Mouse (Mus musculus): ENCODE results near the gene Ell3. TPM values are rescaled to one million over a fixed set of nuclear protein-coding genes. Genes with fewer than 3 reads are reported as not detected.
"Not testable (repeated sequence)": the region's sequence is repeated elsewhere in the genome, so short reads cannot be mapped to it uniquely, and the experiment has no call there.

Ell3 gene
- polyA plus RNA-seq, 1 experiment: 22.8 TPM

- H3K27ac ChIP-seq (ENCODE audit: insufficient read depth, low read length): no peak overlapping the region
Observed at GRCm38 (mm10) chr2:121474180-121474535, 30.1 kb upstream of the Ell3 start.

GRCm38 (mm10) chr2:121473301-121474179 lies 29.5 kb upstream of the Ell3 start, which contains the start of gene Mfap1b:
Gene Mfap1b, minus strand, starts transcription at chr2:121474067.
- H3K27me3 ChIP-seq (ENCODE audit: control insufficient read depth, insufficient read depth, low read length); H3K36me3 ChIP-seq (ENCODE audit: control insufficient read depth, insufficient read depth, low read length); H3K4me1 ChIP-seq (ENCODE audit: control insufficient read depth, insufficient read depth, insufficient read length): not testable (repeated sequence)
- 6% methylated on average over 41 of the region's 41 CpGs for WGBS
- peak; percentile 72 to 78 for DNase-seq (ENCODE audit: low read depth in 1 of 2, low spot score in 2 of 2)
- peak; percentile 93 for TF ChIP-seq POLR2A (IDR thresholded peaks at IDR 0.05; ENCODE audit: low read depth, low read length)
- Histone ChIP-seq H3K27ac (ENCODE audit: insufficient read depth, low read length) (peak within 1 kb of the TSS; percentile 75), H3K4me3 (ENCODE audit: extremely low read depth, insufficient read depth, insufficient read length) (peak within 1 kb of the TSS; percentile 70)

More at GRCm38 (mm10) chr2:121474180-121474535, 30.1 kb upstream of the Ell3 start:
- Histone ChIP-seq H3K4me3 (ENCODE audit: extremely low read depth, insufficient read depth, insufficient read length) (peak overlapping the region; percentile 70), H3K4me1 (ENCODE audit: control insufficient read depth, insufficient read depth, insufficient read length) (peaks cover 3% of the 10 kb centered on the region; the same call in 1 of the 2 replicates), H3K36me3 (ENCODE audit: control insufficient read depth, insufficient read depth, low read length) (no peaks in the 10 kb centered on the region), H3K27me3 (ENCODE audit: control insufficient read depth, insufficient read depth, low read length) (no peaks in the 10 kb centered on the region)
- no peak for DNase-seq (ENCODE audit: low read depth in 1 of 2, low spot score in 2 of 2)
- TF ChIP-seq CTCF (IDR thresholded peaks at IDR 0.05; ENCODE audit: extremely low read depth, insufficient read depth, insufficient read length, insufficient replicate concordance): no peak
- 27% methylated on average over 8 of the region's 8 CpGs for WGBS

- not testable (repeated sequence) for H3K4me3 ChIP-seq (ENCODE audit: extremely low read depth, insufficient read depth, insufficient read length); H3K4me1 ChIP-seq (ENCODE audit: control insufficient read depth, insufficient read depth, insufficient read length); H3K27ac ChIP-seq (ENCODE audit: insufficient read depth, low read length); H3K27me3 ChIP-seq (ENCODE audit: control insufficient read depth, insufficient read depth, low read length); DNase-seq (ENCODE audit: low read depth in 1 of 2, low spot score in 2 of 2); H3K36me3 ChIP-seq (ENCODE audit: control insufficient read depth, insufficient read depth, low read length)
- 94% methylated on average over 3 of the region's 3 CpGs for WGBS
Observed at GRCm38 (mm10) chr2:121472783-121473182, 28.7 kb upstream of the Ell3 start.

GRCm38 (mm10) chr2:121468982-121469381 lies 24.9 kb upstream of the Ell3 start:
- 83% methylated on average over 2 of the region's 6 CpGs for WGBS
- not testable (repeated sequence) for H3K4me3 ChIP-seq (ENCODE audit: extremely low read depth, insufficient read depth, insufficient read length); H3K27me3 ChIP-seq (ENCODE audit: control insufficient read depth, insufficient read depth, low read length); DNase-seq (ENCODE audit: low read depth in 1 of 2, low spot score in 2 of 2); H3K27ac ChIP-seq (ENCODE audit: insufficient read depth, low read length); H3K4me1 ChIP-seq (ENCODE audit: control insufficient read depth, insufficient read depth, insufficient read length); H3K36me3 ChIP-seq (ENCODE audit: control insufficient read depth, insufficient read depth, low read length)

GRCm38 (mm10) chr2:121460071-121460470 lies 16.0 kb upstream of the Ell3 start:
- H3K4me1 ChIP-seq (ENCODE audit: control insufficient read depth, insufficient read depth, insufficient read length): peaks cover 9% of the 10 kb centered on the region; the same call in 1 of the 2 replicates
- H3K36me3 ChIP-seq (ENCODE audit: control insufficient read depth, insufficient read depth, low read length): peaks cover 5% of the 10 kb centered on the region; the same call in 1 of the 2 replicates
- 85% methylated on average over 2 of the region's 2 CpGs for WGBS
- no peak for TF ChIP-seq CTCF (IDR thresholded peaks at IDR 0.05; ENCODE audit: extremely low read depth, insufficient read depth, insufficient read length, insufficient replicate concordance)
- no peak for TF ChIP-seq POLR2A (IDR thresholded peaks at IDR 0.05; ENCODE audit: low read depth, low read length)
- H3K27ac ChIP-seq (ENCODE audit: insufficient read depth, low read length): no peak overlapping the region
- no peak for DNase-seq (ENCODE audit: low read depth in 1 of 2, low spot score in 2 of 2)
- no peak overlapping the region for H3K4me3 ChIP-seq (ENCODE audit: extremely low read depth, insufficient read depth, insufficient read length)
- H3K27me3 ChIP-seq (ENCODE audit: control insufficient read depth, insufficient read depth, low read length): no peaks in the 10 kb centered on the region

GRCm38 (mm10) chr2:121456692-121457642 lies 12.9 kb upstream of the Ell3 start, which contains the start of gene Serinc4:
Gene Serinc4, minus strand, starts transcription at chr2:121456781.
- H3K36me3 ChIP-seq (ENCODE audit: control insufficient read depth, insufficient read depth, low read length): peaks cover 9% of the 10 kb centered on the region; the same call in 1 of the 2 replicates
- peaks cover 9% of the 10 kb centered on the region; the same call in 1 of the 2 replicates for H3K4me1 ChIP-seq (ENCODE audit: control insufficient read depth, insufficient read depth, insufficient read length)
- no peaks in the 10 kb centered on the region for H3K27me3 ChIP-seq (ENCODE audit: control insufficient read depth, insufficient read depth, low read length)
- peak; percentile 80 to 88 for DNase-seq (ENCODE audit: low read depth in 1 of 2, low spot score in 2 of 2)
- WGBS: 4% methylated on average over 41 of the region's 41 CpGs
- peak; percentile 31 for TF ChIP-seq POLR2A (IDR thresholded peaks at IDR 0.05; ENCODE audit: low read depth, low read length)
- no peak for TF ChIP-seq CTCF (IDR thresholded peaks at IDR 0.05; ENCODE audit: extremely low read depth, insufficient read depth, insufficient read length, insufficient replicate concordance)
- peak within 1 kb of the TSS; percentile 88 for H3K27ac ChIP-seq (ENCODE audit: insufficient read depth, low read length)
- peak within 1 kb of the TSS; percentile 97 for H3K4me3 ChIP-seq (ENCODE audit: extremely low read depth, insufficient read depth, insufficient read length)
